Mouse (Mus musculus): ENCODE measurements at regions not wholly inside any gene's neighbourhood (a gene's known extent, or its start where the extent isn't known, plus 50 kb on each side); places are given as distances from the start of the nearest gene placed in this dataset.

DNA sequence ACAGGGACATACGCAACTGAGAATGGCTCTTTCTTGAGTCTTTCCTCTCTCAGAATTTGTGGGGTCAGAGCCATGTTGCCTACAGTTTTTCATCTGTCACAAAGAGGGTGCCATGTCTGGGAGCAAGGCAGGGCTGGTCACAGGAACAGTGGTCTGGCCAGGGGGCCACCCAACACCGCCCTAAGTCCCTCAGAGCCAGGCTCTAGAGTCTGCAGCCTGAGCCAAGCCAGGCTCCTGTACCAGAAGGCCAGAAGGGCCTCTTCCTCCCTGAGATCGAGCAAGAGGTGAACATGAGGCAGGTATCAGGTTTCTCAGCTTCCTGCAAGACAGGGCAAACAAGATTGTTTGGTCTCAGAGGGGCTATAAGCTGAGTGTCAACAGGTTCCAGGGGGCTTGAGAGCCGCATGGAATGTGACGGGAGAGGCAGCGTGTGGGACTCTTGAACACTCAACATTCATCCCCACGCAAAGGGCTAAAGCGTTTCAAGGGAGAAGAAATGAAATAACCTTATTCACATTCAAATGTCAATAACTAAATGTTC lies 110.6 kb upstream of the Mrps22 start:
- TF ChIP-seq MAFK (IDR thresholded peaks at IDR 0.05; ENCODE audit: insufficient read depth, low read depth, low read length) (no peak), HCFC1 (IDR thresholded peaks at IDR 0.05; ENCODE audit: borderline replicate concordance, insufficient read depth, low read length) (no peak), ZC3H11A (IDR thresholded peaks at IDR 0.05; ENCODE audit: borderline replicate concordance, low read depth, low read length) (no peak), ZNF384 (IDR thresholded peaks at IDR 0.05; ENCODE audit: low read depth, low read length) (no peak)

Measured in ES-E14 (cell line).